Mouse (Mus musculus) kidney, adult 9 months (tissue): Measurements from ENCODE around the gene Lsm11.

Source experiments
- DNase-seq: peaks from one replicate; pipeline ENCODE4 v3.0.0; 2022

Gene Lsm11

DNA sequence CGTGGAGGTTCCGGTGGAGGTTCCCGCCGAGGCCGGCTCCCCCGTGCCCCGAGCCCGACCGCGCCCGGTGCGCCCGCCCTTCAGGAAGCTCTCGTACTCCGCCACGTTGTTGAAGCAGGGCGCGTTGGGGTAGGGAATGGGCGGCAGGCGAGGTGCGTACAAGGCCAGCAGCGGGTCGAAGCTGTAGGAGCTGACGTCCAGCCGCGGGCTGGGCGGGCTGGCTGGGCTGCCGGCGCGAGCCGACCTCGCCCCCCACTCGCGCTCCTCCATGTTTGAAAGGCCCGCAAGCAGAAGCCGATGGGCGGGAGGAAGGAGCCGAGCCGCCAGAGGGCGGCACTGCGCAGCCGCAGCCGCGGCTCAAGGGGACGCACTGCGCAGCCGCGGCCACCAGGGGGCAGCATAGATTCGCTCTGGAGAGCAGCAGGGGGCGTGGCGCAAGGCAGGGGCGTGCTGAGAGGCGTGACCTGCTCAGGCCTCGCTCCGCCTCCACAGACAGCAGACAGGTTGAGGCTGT, at the start of gene Lsm11:
Lsm11 (minus strand) TSS at position 293 of the 514 bp plus-strand sequence.
- DNase-seq = peak; percentile 98

DNA sequence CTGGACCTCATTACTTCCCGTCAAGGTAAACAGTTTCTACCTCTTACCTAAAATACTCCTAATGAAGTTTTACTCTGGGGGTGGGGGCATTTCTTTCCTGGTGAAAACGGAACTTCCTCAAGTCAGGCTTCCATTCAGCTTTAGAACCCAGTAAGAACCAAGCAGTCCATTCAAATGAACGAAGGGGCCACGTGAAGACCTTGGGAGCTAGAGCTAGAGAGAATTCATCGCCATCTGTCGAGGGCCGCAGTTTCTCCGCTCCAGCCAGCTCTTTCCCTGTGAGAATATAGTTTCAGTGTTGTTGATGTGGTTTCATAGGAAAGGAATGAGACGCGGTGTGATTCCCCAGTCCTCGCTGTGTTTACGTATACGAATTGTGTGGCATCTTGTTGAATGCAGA, 47.4 kb upstream of the Lsm11 start:
- no peak for DNase-seq

DNA sequence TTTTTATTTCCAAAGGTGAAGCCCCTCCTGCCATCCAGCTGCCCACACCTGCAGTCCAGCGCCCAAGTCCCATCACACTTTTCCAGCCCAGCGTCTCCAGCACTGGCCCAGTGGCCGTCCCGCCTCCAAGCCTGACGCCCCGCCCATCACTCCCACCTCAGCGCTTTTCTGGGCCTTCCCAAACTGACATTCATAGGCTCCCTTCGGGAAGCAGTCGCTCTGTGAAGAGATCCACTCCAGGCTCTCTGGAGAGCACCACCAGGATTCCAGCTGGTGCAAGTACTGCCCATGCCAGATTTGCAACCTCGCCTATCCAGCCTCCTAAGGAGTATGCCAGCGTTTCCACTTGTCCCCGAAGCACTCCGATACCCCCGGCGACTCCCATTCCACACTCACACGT, 46.9 kb upstream of the Lsm11 start:
- DNase-seq = no peak

DNA sequence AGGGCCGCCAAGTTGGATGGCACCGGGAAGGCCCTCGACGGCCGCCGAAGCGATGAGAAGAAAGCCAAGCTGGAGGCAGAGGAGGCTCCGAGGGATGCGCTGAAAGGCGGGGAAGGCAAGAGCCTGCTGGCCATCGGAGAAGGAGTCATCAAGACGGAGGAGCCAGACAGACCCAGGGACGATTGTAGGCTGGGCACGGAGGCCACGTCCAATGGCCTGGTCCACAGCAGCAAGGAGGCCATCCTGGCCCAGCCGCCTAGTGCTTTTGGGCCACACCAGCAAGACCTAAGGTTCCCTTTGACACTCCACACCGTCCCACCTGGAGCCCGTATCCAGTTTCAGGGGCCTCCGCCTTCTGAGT, 36.1 kb upstream of the Lsm11 start:
- no peak for DNase-seq

DNA sequence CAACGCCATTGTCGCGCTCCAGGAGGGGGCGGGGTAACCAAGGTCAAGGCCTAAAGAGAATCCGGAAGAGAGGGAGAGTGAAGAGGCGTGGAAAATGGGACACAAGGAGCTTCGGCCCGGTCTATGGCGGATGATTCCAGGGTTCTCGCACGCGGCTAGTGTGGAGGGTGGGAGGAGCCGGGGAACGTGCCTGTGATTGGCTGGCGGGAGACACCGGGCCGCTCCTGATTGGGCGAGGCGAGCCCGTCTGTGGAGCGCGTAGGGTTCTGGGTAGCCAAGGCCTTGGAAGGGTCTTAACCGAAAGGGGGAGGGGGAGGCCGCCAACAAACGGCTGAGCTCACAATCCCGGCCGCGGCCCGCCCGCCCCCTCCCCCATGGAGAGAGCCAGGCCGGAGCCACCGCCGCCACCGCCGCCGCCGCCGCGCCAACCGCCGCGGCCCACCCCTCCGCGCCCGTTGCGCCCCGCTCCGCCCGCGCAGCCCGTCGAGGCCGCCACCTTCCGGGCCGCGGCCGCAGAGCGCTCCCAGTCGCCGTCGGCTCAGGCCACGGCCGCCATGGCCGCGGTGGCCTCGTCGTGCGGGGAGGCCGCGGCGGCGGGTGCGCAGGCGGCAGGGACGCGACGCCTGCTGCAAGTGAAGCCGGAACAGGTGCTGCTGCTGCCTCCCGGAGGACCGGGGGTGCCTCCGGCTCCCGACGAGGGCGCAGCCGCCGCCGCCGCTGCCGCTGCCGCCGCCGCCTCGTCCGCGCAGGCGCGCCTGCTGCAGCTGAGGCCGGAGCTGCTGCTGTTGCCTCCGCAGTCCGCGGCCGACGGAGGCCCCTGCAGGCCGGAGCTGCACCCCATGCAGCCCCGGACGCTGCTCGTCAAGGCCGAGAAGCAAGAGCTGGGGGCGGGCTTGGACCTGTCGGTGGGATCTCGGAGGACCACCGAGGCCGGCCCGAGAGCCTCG, 35.5 kb upstream of the Lsm11 start, which contains the start of gene Sox30:
Sox30 (plus strand) TSS at position 365 of the 947 bp plus-strand sequence.
- DNase-seq = peak; percentile 26

DNA sequence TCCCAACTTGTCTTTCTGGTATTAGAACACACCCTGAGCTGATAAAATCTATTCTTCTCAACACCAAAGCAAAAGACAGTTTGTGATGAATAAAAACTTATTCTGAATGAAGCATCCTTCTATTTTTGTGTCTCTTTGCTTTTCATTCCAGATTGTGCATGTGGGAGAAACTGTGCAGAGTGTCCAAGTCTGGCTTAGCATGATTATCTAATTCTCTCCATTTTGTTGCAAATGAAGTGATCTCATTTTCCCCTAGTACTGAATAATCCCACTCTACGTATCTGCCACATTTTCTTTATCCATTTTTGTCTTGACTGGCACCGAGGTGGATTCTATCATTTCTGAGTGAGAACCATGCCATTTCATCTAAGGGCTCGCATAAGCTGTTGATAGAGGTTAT, 31.3 kb upstream of the Lsm11 start:
- DNase-seq = no peak

DNA sequence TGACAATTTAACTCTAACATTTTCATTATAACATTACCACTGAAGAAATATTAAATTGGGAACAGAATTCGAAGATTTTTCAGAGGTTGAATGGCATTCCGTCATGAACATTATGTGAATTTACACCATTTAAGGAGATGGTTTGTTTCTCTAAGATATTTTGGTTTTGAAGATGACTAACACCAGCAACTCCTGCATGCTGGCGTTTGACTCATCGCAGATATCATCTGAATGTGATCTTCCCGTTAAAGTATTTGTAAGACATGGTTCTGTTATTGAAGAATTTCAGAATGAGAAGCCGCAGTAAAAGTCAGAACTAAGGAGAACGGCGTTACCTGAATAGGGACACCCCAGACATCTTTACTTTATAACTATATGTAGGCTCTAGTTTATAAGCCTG, 29.7 kb upstream of the Lsm11 start:
- DNase-seq = no peak

DNA sequence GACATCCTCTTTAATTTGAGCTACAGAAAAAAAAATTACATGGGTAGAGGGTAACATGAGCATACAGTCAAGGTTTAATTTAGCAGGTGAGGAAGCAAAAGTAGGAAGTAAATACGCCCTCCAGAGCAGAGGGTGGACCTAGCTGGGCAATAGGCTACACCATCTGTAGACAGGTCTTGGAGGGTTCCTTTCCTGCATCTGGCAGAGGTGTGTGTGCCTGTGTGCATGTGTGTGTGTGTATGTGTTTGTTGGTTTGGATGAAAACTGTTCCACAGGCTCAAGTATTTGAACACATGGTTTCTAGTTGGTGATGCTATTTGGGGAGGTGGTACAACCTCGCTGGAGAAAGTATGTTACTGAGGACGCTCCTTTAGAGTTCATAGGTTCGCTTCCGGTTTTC, 28.9 kb upstream of the Lsm11 start:
- DNase-seq = no peak

DNA sequence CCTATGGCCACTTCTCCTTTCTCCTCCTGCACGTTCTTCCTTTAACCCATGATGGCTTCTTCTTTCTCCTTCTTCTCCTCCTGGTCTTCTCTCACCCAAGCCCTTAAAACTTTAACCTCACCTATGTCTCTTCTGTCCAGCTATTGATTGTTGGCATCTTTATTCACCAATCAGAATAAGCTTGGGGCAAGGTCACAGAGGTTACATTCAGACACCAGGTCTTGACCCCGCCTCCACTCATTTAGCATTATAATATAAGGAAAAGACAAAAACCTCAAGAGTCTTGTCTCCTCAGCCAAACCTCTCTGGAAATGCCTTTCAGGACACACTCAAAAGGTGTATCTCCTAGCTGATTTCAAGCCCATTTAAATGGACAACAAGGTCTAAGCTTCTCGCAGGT, 23.7 kb upstream of the Lsm11 start:
- no peak for DNase-seq

DNA sequence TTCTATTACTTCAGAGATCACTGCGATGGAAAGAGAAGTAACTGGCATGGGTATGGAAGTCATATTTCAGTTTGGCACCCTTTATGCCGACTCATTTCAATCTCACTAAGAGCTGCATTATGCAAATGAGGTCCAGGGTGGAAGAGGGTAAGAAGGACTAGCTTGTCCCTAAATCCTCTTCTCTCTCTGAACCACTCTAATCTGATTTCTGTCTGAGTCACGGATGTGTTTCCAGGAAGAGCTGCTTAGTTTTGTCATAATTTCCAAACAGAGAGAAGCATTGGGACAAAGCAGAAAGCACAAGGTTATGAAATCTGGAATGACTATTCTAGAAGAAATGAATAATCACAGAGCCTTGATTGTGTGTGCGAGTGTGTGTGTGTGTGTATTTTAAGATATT, 22.2 kb upstream of the Lsm11 start:
- no peak for DNase-seq

DNA sequence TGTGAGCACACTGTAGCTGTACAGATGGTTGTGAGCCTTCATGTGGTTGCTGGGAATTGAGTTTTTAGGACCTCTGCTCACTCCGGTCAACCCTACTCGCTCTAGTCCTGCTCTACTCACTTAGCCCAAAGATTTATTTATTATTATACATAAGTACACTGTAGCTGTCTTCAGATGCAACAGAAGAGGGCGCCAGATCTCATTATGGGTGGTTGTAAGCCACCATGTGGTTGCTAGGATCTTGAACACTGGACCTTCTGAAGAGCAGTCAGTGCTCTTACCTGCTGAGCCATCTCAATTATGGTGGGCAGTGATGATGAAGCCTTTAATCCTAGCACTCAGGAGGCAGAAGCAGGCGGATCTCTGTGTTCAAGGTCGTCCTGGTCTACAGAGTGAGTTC, 15.3 kb upstream of the Lsm11 start:
- no peak for DNase-seq

DNA sequence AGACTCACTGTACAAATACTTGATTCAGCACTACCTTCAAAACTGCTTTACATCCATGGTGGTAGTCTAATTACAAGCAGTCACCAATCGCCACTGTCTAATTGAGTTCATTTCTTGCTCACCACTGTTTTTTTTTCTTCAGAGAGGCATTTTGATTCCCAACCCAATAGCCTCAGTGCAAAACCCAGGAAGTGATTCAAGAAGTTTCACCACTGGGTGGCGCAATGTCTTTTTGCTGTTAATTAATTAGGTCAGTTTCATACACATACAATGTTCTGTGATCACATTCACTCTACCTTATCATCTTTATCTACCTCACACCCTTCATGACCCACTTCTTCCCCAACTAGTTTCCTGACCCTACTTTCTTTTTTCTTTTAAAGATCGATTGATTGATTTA, 14.9 kb upstream of the Lsm11 start:
- no peak for DNase-seq

DNA sequence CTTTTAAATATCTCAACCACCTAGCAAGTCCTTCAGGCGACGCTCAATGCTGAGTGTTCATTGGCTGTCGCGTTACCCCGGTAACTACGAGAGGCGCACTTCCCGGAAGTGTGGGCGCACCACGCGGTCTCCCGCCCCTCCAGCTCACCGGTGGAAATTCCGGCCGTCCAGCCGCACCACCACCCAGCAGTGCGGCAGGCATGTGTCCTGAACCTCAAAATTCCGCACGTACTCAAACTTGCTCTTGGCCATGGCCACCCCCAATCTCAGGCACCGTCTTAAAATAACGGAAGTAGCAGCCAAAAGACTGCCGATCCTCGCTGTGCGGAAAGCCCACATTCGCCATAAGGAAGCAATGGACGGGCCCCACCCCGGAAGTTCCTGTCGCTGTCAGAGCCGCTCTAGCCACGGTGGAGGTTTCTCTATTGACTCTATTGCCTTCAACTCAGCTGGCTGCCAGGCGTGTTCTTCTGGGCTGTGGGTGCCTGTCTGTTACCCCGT, 10.4 kb upstream of the Lsm11 start, which contains the start of gene Thg1l:
Thg1l (minus strand) TSS at position 368 of the 501 bp plus-strand sequence.
- peak; percentile 95 for DNase-seq

DNA sequence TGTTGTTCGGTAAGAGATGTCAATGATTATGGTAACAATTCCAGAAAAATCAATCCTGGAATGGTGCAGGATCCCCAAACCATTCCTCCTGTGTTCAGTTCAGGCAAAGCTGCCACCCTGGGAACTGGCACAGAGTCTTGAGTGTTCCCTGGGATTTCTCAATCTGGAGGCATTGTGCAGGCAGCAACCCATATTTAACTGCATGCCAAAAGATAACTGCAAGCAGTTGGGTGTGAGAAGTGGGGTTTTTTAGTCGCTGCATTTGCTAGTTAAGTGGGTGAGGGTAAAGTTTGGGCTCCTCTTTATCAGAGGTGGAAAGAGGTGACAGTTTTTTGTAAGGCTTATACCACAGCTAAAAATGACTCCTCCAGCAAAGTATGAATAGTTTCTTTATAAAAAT, 2.8 kb upstream of the Lsm11 start:
- DNase-seq = no peak

DNA sequence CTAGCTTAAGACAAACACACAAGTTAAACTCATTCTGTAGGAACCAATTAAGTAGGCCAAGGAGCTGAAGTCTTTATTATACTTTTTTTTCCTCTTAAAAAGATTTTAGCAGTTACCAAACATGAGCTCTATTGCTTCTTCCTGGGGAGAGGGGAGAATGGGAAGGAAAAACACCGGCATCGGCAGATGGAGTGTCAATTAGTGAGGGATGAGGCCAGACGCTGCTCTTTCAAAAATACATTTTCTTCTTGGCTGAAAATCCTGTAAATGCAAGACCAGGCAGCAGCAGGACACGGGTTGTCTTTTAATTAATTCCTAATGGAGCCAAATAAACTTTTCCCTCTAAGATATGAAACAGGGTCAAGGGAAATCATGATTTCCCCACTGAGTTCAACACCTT, 2.1 kb upstream of the Lsm11 start:
- no peak for DNase-seq

DNA sequence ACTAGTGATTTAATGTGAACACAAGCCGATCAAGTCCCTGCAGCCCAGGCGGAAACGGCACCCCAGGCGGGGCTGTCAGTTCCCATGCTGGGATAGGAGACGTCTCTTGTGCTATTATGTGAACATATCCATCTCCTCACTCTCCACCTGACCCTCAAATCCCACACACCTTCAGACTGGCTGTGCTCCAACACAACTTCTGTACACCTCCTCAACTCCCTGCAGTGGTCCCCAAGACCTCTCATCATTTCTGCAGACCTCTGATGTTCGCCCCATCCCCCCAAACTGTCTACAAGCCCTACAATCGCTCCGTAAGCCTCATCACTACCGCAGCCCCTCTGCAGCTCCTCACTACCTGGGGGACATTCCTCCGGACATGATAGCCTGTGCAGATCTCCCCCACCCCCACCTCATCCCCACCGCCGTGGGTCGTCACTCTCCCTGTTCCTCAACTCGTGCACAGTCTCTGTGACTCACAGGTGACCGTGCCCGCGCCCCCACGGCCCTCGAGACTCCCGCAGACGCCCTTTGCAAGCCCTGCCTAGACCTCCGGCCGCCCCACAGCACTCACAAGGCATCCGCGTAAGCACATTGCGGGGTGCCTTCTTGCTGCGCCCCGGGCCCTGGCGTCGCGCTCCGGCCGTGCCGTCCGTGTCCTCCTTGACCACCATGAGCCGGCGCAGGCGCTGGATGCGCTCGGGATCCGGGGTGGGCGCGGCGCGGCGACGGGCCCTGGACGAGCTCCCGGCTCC, 668 bp downstream of the Lsm11 start:
- no peak for DNase-seq

DNA sequence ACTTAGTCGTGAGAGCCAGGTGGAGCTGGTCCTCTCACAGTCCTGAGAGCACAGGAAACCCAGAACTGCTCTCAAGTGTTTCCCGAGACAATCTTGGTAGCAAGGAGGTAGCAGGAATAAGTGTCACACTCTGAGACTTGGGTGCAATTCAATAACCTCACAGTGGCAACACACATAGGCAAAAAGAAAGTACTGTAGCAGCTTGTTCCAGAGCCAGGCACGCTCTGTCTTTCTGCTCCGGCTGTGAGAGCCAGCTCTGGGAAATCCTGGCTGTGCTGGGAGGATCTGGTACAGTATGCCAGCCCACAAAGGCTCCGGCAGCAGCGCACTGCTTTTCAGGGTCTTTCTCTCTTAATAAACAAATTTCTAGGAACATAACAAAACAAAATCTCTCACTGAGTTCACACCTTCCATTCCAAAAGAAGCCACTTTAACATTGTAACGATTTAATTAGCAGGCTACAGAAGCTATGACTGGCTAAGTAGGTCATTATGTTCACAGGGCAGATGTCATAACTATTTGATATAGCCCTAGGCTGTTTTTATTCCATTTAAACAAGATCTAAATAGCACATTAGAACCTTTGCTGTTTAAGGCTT, 1.5 kb downstream of the Lsm11 start:
- DNase-seq = no peak

DNA sequence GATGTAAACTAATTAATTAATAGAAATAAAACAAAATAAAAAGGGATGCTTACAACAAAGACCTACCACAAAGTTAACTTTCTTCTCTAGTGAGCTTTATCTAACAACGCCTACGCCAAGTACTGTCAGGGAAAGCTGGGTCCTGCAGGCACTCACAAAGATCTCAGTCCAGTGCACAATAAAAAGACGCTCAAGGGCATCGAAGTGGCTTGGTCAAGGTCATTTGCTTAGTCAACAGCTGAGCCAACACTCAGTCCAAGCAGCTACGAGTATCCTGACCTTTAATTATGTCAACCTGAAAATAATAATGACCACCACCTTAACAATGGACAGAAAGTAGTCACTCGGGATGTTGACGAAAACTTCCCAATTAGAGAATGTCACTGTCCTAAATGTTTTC, 2.5 kb downstream of the Lsm11 start:
- no peak for DNase-seq

DNA sequence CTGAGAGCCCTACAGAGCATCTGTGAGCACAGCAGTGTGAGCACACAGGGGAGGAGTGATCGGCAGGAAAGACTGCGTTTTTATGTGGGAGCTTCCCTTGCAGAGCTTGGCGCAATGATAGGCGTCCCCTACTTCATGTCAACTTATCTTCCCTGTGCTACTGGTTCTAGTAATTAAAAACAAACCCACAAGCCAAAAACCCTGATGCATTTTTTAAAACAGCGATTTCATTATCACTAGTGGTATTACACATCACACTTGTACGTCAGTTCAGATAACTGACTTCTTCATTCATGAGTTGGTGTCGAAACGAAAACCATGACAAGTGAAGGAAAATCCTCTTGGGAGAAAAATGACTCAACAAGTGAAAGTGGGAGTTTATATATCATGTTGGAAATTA, 5.8 kb downstream of the Lsm11 start:
- DNase-seq = no peak

DNA sequence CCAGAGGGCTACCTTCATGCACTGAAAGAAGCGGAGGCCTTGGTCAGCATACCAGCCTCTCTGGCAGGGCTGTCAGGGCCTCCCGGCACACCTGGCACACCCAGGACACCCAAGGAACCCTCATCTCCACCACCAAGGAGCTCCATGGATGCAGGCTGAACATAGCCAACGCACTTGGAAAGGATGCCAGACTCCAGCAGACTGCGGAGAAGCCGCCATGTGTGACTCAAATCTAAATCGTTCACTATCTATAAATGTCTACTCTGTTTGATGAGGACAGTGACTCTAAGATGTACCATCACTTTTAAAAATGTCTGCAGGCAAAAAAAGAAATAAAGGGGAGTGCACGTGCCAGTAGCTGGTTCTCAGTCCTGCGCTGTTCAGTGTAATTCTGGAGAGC, 7.3 kb downstream of the Lsm11 start:
- no peak for DNase-seq

DNA sequence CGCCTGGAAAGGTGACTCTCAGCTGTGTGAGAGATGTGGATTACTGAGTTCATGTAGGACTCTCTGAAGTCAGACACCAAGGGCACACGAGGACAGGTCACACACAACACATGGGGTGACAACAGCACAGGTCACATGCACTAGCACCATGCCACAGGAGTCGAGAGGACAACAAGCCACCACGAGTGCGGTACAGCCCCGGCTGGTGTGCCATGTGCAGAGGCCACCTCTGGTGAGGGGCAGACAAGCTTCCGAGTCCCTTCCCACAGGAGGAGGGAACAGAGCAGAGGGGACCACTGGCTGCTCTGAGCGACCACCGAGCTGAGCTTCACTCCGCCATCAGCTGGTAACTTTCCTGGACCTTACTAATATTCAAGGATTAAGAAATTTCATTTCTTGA, 12.0 kb downstream of the Lsm11 start:
- no peak for DNase-seq

DNA sequence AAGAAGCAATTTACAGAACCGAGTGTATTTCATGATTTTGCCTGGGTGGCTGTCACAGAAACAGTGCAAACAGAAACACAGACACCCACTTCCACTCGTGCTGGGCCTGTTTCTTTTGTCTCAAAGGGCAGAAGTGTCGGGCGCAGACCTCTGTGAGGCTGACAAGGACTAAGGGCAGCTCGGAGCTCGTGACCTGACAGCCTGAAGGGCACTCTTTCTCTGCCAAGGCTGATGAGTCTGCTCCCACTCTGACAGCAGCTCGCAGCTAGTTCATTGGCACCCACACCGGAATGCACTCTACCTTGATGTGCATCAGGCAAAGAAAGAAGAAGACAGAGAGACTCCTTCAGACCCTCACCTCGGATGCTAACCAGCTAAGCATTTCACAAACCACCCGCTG, 15.2 kb downstream of the Lsm11 start:
- DNase-seq = no peak

DNA sequence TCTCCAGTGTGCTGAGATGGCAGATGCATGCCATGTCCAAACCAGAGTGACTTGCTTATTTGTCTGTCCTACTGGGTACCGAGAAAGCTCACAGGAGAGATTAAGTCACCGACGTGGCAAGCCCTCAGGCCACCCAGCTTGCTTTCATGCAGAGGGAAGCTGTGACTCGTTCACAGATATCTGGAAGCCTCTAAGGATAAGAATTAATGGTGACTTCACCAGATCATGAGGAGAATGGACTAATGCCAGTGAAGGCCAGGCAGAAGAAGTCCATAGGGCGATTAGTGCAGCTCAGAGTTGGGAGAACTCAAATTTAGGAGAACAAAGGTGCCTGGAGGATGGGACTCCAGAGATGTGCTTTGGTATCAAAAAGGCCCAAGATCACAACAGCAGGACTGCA, 17.3 kb downstream of the Lsm11 start:
- no peak for DNase-seq
